Mouse (Mus musculus) hindbrain, embryonic 15.5 days (tissue): ENCODE measurements around the gene St6galnac3. TPM values are rescaled to one million over a fixed set of nuclear protein-coding genes. Genes with fewer than 3 reads are reported as not detected.

Experiments
- ATAC-seq: fragments of 200-750 bp; cut with Nextera tagmentation; 2 replicates; pipeline ENCODE4 v1.8.0; 2017; ENCODE audit warnings: low read depth, moderate number of reproducible peaks, moderate TSS enrichment; ENCODE audit not compliant: low FRiP score
- H3K27ac ChIP-seq: fragments of 300-500 bp; sonication (generic); replicated peaks from 2 replicates; pipeline ENCODE4 v1.5.1; 2015; ENCODE audit warnings: mild to moderate bottlenecking, inconsistent platforms
- H3K27me3 ChIP-seq: fragments of 300-500 bp; sonication (generic); 2 replicates; pipeline ENCODE4 v1.6.1; 2015; ENCODE audit warnings: control low read depth, inconsistent platforms
- H3K36me3 ChIP-seq: fragments of 300-500 bp; sonication (generic); 2 replicates; pipeline ENCODE4 v1.6.1; 2015; ENCODE audit warnings: control low read depth, inconsistent platforms
- H3K4me1 ChIP-seq: fragments of 300-500 bp; sonication (generic); replicated peaks from 2 replicates; pipeline ENCODE4 v1.6.1; 2015; ENCODE audit warnings: control low read depth, inconsistent platforms
- H3K4me2 ChIP-seq: fragments of 300-500 bp; sonication (generic); 2 replicates; pipeline ENCODE4 v1.6.1; 2015; ENCODE audit warnings: moderate library complexity, mild to moderate bottlenecking, inconsistent platforms
- H3K4me3 ChIP-seq: fragments of 300-500 bp; sonication (generic); 2 replicates; pipeline ENCODE4 v1.5.1; 2015; ENCODE audit warnings: mild to moderate bottlenecking, inconsistent platforms
- H3K9ac ChIP-seq: fragments of 300-500 bp; sonication (generic); 2 replicates; pipeline ENCODE4 v1.6.1; 2015; ENCODE audit warnings: inconsistent platforms
- H3K9me3 ChIP-seq: fragments of 300-500 bp; sonication (generic); 2 replicates; pipeline ENCODE4 v1.6.1; 2016; ENCODE audit warnings: control low read depth, inconsistent platforms
- WGBS: fragments of 180-500 bp; shearing (Covaris S2); methylation state at CpG from one replicate; pipeline ENCODE4 v1.1.7; 2015; 5-methylcytosine and 5-hydroxymethylcytosine counted together
- polyA plus RNA-seq: library from polyadenylated mRNA; unstranded; fragments of >200 nt; fragmentation: Nextera tagmentation; extraction: Ambion mirVana; gene quantifications from 2 replicates; pipeline ENCODE4 v1.2.1, GENCODE M21; 2015

St6galnac3 gene
- polyA plus RNA-seq, 1 experiment from 2014 or later = 23.1 TPM

DNA sequence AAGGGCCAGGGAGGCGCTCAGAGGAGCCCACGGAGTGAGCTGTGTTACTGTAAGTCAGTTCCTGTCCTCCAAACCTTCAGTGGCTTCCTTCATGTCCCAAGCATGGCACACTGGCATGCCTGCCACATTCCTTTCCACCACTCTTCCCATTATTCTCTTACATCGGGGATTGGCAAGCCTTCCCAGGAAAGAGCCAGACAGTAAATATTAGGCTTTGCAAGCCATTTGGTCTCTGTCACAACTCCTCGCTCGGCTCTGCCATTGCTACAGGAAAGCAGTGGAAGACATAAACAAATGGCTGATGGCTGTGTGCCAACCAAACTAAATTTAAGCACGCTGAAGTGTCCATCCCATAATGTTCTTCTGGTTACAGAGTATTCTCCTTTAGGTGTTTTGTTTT is 7.1 kb upstream of the St6galnac3 start:
- no peak for ATAC-seq
- Histone ChIP-seq H3K36me3 (no peaks in the 10 kb centered on the region), H3K27me3 (no peaks in the 10 kb centered on the region), H3K4me1 (peaks cover 17% of the 10 kb centered on the region; the same call in 1 of the 2 replicates), H3K4me3 (no peak overlapping the region), H3K4me2 (no peak overlapping the region), H3K27ac (no peak overlapping the region), H3K9ac (no peak overlapping the region), H3K9me3 (no peaks in the 10 kb centered on the region)
- WGBS = 60% methylated on average over 6 of the region's 6 CpGs

GRCm38 (mm10) chr3:153728577-153728976 is 3.6 kb upstream of the St6galnac3 start:
- H3K27me3 ChIP-seq = no peaks in the 10 kb centered on the region
- no peak overlapping the region for H3K4me3 ChIP-seq
- H3K36me3 ChIP-seq = no peaks in the 10 kb centered on the region
- no peak for ATAC-seq
- H3K4me2 ChIP-seq = no peak overlapping the region
- H3K9ac ChIP-seq = no peak overlapping the region
- no peak overlapping the region for H3K27ac ChIP-seq
- H3K9me3 ChIP-seq = no peaks in the 10 kb centered on the region
- peaks cover 17% of the 10 kb centered on the region for H3K4me1 ChIP-seq

GRCm38 (mm10) chr3:153723467-153724079 is 1.4 kb downstream of the St6galnac3 start:
- no peak overlapping the region for H3K27ac ChIP-seq
- no peaks in the 10 kb centered on the region for H3K27me3 ChIP-seq
- WGBS = 77% methylated on average over 9 of the region's 9 CpGs
- H3K36me3 ChIP-seq = no peaks in the 10 kb centered on the region
- H3K9ac ChIP-seq = no peak overlapping the region
- peaks cover 20% of the 10 kb centered on the region for H3K4me1 ChIP-seq
- peak overlapping the region; percentile 88 for H3K4me2 ChIP-seq
- ATAC-seq = no peak
- H3K9me3 ChIP-seq = no peaks in the 10 kb centered on the region
- peak overlapping the region; percentile 73 for H3K4me3 ChIP-seq

DNA sequence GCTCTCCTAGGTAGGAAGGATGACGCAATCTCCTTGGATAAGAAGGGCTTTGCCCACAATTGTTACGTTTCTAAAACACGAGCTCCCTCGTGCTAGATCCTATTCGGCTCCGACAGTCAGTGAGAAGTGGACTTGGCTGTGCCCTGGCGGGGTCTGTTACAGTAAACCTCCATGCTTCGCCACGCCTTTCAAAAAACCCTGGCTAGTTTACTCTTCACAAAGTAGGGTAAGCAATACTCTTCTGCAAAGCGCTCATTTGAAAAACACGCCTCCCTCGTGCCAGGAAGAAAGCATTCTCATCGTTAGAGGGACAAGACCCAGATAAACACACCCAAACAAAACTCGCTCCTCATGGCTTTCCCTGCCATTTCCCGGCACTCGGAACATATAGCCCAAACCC is 3.4 kb downstream of the St6galnac3 start:
- Histone ChIP-seq H3K36me3 (no peaks in the 10 kb centered on the region), H3K27ac (no peak overlapping the region), H3K9me3 (no peaks in the 10 kb centered on the region), H3K4me1 (peaks cover 20% of the 10 kb centered on the region), H3K9ac (no peak overlapping the region), H3K27me3 (no peaks in the 10 kb centered on the region), H3K4me2 (no peak overlapping the region), H3K4me3 (no peak overlapping the region)
- no peak for ATAC-seq
- 92% methylated on average over 16 of the region's 16 CpGs for WGBS

DNA sequence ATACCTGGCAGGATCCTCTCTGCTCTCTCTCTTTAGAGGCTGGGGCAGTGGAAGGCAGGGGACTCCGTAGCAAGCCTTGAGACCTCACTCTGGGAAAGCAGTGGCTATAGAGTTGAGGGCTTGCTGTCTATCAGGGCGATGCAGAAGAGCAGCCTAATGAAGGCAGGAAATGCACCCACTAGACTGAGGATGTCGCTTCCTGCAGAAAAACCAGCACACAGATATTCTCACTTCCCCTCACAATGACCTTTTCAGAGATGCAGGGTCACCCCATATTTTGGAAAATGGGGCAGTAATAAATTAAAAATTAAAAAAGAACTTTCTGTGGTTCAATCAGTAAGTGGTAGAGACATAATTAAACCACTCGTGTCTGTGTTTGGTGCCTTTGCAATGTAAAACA is 4.1 kb downstream of the St6galnac3 start:
- no peak overlapping the region for H3K9ac ChIP-seq
- H3K27ac ChIP-seq = no peak overlapping the region
- no peak for ATAC-seq
- no peaks in the 10 kb centered on the region for H3K36me3 ChIP-seq
- peaks cover 20% of the 10 kb centered on the region for H3K4me1 ChIP-seq
- 82% methylated on average over 4 of the region's 4 CpGs for WGBS
- no peaks in the 10 kb centered on the region for H3K9me3 ChIP-seq
- no peaks in the 10 kb centered on the region for H3K27me3 ChIP-seq
- H3K4me2 ChIP-seq = no peak overlapping the region
- H3K4me3 ChIP-seq = no peak overlapping the region

- H3K27me3 ChIP-seq = no peaks in the 10 kb centered on the region
Observed at GRCm38 (mm10) chr3:153720296-153720695, 4.7 kb downstream of the St6galnac3 start.

GRCm38 (mm10) chr3:153719256-153719970 is 5.6 kb downstream of the St6galnac3 start:
- 83% methylated on average over 9 of the region's 9 CpGs for WGBS
- Histone ChIP-seq H3K4me2 (no peak overlapping the region), H3K9ac (no peak overlapping the region), H3K27me3 (no peaks in the 10 kb centered on the region), H3K4me3 (no peak overlapping the region), H3K27ac (no peak overlapping the region), H3K4me1 (peaks cover 15% of the 10 kb centered on the region), H3K36me3 (no peaks in the 10 kb centered on the region), H3K9me3 (no peaks in the 10 kb centered on the region)
- no peak for ATAC-seq

More at GRCm38 (mm10) chr3:153720296-153720695, 4.7 kb downstream of the St6galnac3 start:
- Histone ChIP-seq H3K36me3 (no peaks in the 10 kb centered on the region), H3K4me2 (no peak overlapping the region), H3K9me3 (no peaks in the 10 kb centered on the region), H3K27ac (no peak overlapping the region), H3K9ac (no peak overlapping the region), H3K4me3 (no peak overlapping the region), H3K4me1 (peaks cover 18% of the 10 kb centered on the region)
- ATAC-seq = no peak
- 67% methylated on average over 3 of the region's 3 CpGs for WGBS

DNA sequence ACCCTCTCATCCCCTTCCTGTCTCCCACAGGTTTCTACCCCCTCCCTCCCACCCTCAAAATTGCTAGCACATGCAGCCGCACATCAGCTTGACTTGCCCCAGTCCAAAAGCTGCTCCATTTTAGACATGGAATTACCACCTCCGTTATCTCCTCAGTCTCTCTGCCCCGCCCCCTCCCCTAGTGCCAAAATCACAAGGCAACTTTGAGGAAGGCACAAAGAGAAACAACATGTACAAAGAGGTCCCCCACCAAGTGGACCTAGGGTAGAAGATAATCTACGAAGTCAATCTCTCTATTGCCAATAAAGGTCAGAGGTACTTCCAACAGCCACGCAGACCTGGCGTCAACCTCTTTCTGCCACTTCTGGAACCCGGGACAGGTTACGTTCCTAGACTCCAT is 6.2 kb downstream of the St6galnac3 start:
- Histone ChIP-seq H3K27ac (no peak overlapping the region), H3K4me1 (peaks cover 8% of the 10 kb centered on the region), H3K4me2 (no peak overlapping the region), H3K27me3 (no peaks in the 10 kb centered on the region), H3K9me3 (no peaks in the 10 kb centered on the region), H3K36me3 (no peaks in the 10 kb centered on the region), H3K4me3 (no peak overlapping the region), H3K9ac (no peak overlapping the region)
- no peak for ATAC-seq
- 81% methylated on average over 8 of the region's 8 CpGs for WGBS

DNA sequence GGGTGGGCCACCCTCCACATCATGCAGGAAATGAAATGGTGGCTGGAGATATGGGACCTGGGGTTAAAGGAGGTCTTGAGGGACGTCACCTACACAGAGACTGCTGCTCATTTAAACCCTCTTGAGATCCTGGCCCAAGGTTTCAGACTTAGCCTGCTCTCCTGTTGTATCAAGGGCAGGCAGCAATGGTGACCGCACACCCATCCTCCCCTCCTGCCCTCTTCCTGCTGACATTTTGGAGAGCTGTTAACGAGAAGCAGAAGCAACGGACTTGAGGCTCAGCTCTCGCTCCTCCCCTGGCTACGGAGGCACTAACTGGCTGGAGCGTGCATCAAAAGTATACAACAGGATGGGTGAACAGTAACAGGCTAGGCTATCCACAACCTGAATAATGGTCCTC is 7.2 kb downstream of the St6galnac3 start:
- no peak overlapping the region for H3K4me3 ChIP-seq
- H3K4me1 ChIP-seq = no peaks in the 10 kb centered on the region; the same call in 1 of the 2 replicates
- no peaks in the 10 kb centered on the region for H3K9me3 ChIP-seq
- ATAC-seq = no peak
- H3K36me3 ChIP-seq = no peaks in the 10 kb centered on the region
- H3K27ac ChIP-seq = no peak overlapping the region
- no peak overlapping the region for H3K4me2 ChIP-seq
- WGBS = 84% methylated on average over 7 of the region's 7 CpGs
- H3K9ac ChIP-seq = no peak overlapping the region
- no peaks in the 10 kb centered on the region for H3K27me3 ChIP-seq

DNA sequence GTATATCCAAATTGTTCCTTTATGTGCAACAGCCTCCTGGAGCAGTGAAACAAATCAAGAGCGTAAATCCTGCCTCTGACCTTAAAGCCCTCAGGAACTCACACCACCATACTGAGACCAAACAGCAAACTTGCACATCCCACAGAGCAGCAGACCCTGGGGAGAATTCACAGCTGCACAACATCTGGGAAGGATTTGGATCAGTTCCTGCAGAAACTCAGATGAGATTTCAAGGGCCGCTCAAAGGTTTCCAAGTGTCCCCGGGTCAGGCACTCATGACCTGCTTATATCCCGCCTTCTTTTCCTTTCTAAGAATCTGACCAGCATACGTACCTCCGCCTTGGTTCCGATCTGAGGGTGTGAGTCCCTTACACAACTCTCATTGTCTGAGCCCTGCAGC is 9.3 kb downstream of the St6galnac3 start:
- Histone ChIP-seq H3K27me3 (no peaks in the 10 kb centered on the region), H3K9me3 (no peaks in the 10 kb centered on the region), H3K36me3 (no peaks in the 10 kb centered on the region), H3K4me2 (no peak overlapping the region), H3K4me1 (no peaks in the 10 kb centered on the region; the same call in 1 of the 2 replicates), H3K27ac (no peak overlapping the region), H3K9ac (no peak overlapping the region), H3K4me3 (no peak overlapping the region)
- WGBS = 79% methylated on average over 7 of the region's 7 CpGs
- ATAC-seq = no peak

- WGBS = 76% methylated on average over 1 of the region's 1 CpGs
- ATAC-seq = no peak
Observed at GRCm38 (mm10) chr3:153710545-153710944, 14.4 kb downstream of the St6galnac3 start.

DNA sequence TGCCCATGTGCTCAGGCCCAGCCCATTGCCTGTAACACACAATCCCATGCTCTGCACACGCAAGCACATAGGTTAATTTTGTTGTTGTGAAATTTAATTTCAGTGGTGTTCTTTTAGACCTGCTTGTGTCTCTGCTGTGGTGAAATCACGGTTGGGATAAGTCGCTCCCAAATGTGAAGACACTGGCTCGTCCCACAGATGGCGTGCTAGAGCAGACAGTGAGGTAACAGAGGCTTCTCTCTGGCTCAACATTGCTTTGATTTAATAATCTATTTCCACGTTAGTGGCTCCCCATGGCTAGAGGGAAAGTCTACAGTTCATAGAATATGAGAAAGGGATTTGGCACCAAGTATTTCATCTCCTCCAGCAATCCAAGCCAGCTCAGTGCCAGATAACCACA is 17.3 kb downstream of the St6galnac3 start:
- H3K4me2 ChIP-seq = no peak overlapping the region
- 73% methylated on average over 6 of the region's 6 CpGs for WGBS

More at GRCm38 (mm10) chr3:153710545-153710944, 14.4 kb downstream of the St6galnac3 start:
- no peaks in the 10 kb centered on the region for H3K27me3 ChIP-seq
- no peaks in the 10 kb centered on the region for H3K36me3 ChIP-seq
- H3K9me3 ChIP-seq = no peaks in the 10 kb centered on the region
- H3K27ac ChIP-seq = no peak overlapping the region
- no peak overlapping the region for H3K4me3 ChIP-seq
- H3K9ac ChIP-seq = no peak overlapping the region
- H3K4me2 ChIP-seq = no peak overlapping the region
- no peaks in the 10 kb centered on the region for H3K4me1 ChIP-seq

More for the DNA sequence above, 17.3 kb downstream of the St6galnac3 start:
- H3K36me3 ChIP-seq = no peaks in the 10 kb centered on the region
- no peaks in the 10 kb centered on the region for H3K27me3 ChIP-seq
- H3K9ac ChIP-seq = no peak overlapping the region
- H3K4me3 ChIP-seq = no peak overlapping the region
- no peak overlapping the region for H3K27ac ChIP-seq
- ATAC-seq = no peak
- no peaks in the 10 kb centered on the region for H3K4me1 ChIP-seq
- H3K9me3 ChIP-seq = no peaks in the 10 kb centered on the region
